Mouse (Mus musculus) spleen, postnatal 36 days (tissue): ENCODE measurements around the gene Lin54.

Experiments
- DNase-seq, 2 experiments: peaks; one replicate each; pipeline ENCODE4 v3.0.0; 2022; ENCODE audit warnings: low spot score in 2 of 2, mixed read lengths in 1 of 2

The Lin54 gene

GRCm38 (mm10) chr5:100418077-100418476 lies 82.4 kb downstream of the Lin54 start:
- DNase-seq = no peak

GRCm38 (mm10) chr5:100415761-100416590 lies 84.5 kb downstream of the Lin54 start, which contains the start of gene Sec31a:
Gene Sec31a (minus strand): TSS chr5:100416234.
- DNase-seq = peak; percentile 95 to 97

- DNase-seq = no peak
Observed at GRCm38 (mm10) chr5:100414474-100415196, 85.8 kb downstream of the Lin54 start.

GRCm38 (mm10) chr5:100412886-100413285 lies 87.6 kb downstream of the Lin54 start:
- no peak for DNase-seq

- DNase-seq = no peak
Observed at GRCm38 (mm10) chr5:100410281-100410680, 90.2 kb downstream of the Lin54 start.

- DNase-seq = no peak
Observed at GRCm38 (mm10) chr5:100408485-100408884, 92.0 kb downstream of the Lin54 start.

- no peak for DNase-seq
Observed at GRCm38 (mm10) chr5:100396753-100397152, 103.7 kb downstream of the Lin54 start.

- no peak for DNase-seq
Observed at GRCm38 (mm10) chr5:100393681-100394080, 106.8 kb downstream of the Lin54 start.

- no peak for DNase-seq
Observed at GRCm38 (mm10) chr5:100392436-100392955, 107.9 kb downstream of the Lin54 start.
